Mouse (Mus musculus) MEL (cell line): ENCODE results near the gene Tmem104. TPM values are rescaled to one million over a fixed set of nuclear protein-coding genes. Genes with fewer than 3 reads are reported as not detected.
A peak's percentile ranks its signal among the peaks of the same experiment; 100 is the strongest.

ENCODE experiments used
- DNase-seq: peaks from one replicate; pipeline ENCODE4 v3.0.0; 2011; ENCODE audit warnings: low read depth, low spot score
- H3K27ac ChIP-seq: 2 replicates; pipeline ENCODE4 v1.5.1; 2012; ENCODE audit warnings: low read depth, mild to moderate bottlenecking, control low read depth, low read length, moderate library complexity; ENCODE audit not compliant: control insufficient read depth
- H3K27me3 ChIP-seq, 2 experiments: fragments of 150-350 bp in 1 of 2; sonication (generic) in 1 of 2; 2 replicates each; pipeline ENCODE4 v1.6.1; 2012; ENCODE audit warnings: low read length in 2 of 2, mild to moderate bottlenecking in 2 of 2, improper control_type of control experiment in 1 of 2, moderate library complexity in 1 of 2; ENCODE audit not compliant: insufficient read depth in 2 of 2, control insufficient read depth in 1 of 2
- H3K36me3 ChIP-seq, 2 experiments: 2 replicates each; pipeline ENCODE4 v1.6.1; 2012 to 2014; ENCODE audit warnings: low read length in 2 of 2, improper control_type of control experiment in 1 of 2, inconsistent platforms in 1 of 2, mild to moderate bottlenecking in 1 of 2; ENCODE audit not compliant: insufficient read depth in 2 of 2, control insufficient read depth in 1 of 2
- H3K4me1 ChIP-seq, 2 experiments: fragments of 150-350 bp in 1 of 2; sonication (generic) in 1 of 2; 2 replicates each; pipeline ENCODE4 v1.6.1; 2012; ENCODE audit warnings: low read length in 2 of 2, improper control_type of control experiment in 1 of 2, mild to moderate bottlenecking in 1 of 2; ENCODE audit not compliant: insufficient read depth in 2 of 2, control insufficient read depth in 1 of 2
- H3K4me3 ChIP-seq, 2 experiments: fragments of 150-350 bp in 1 of 2; sonication (generic) in 1 of 2; 2 replicates each; pipeline ENCODE4 v1.5.1; 2012; ENCODE audit warnings: low read depth in 2 of 2, low read length in 2 of 2, mild to moderate bottlenecking in 2 of 2, moderate library complexity in 2 of 2, control low read depth in 1 of 2, improper control_type of control experiment in 1 of 2; ENCODE audit not compliant: control insufficient read depth in 1 of 2, insufficient read depth in 1 of 2
- H3K79me2 ChIP-seq: 2 replicates; pipeline ENCODE4 v1.6.1; 2012; ENCODE audit warnings: mild to moderate bottlenecking, low read length, moderate library complexity; ENCODE audit not compliant: control insufficient read depth, poor library complexity, insufficient read depth
- H3K9ac ChIP-seq: 2 replicates; pipeline ENCODE4 v1.6.1; 2012; ENCODE audit warnings: low read depth, mild to moderate bottlenecking, control low read depth, low read length, moderate library complexity; ENCODE audit not compliant: control insufficient read depth, poor library complexity, severe bottlenecking
- H3K9me3 ChIP-seq: fragments of 150-350 bp; sonication (generic); replicated peaks from 2 replicates; pipeline ENCODE4 v1.6.1; 2012; ENCODE audit warnings: mild to moderate bottlenecking, low read length, improper control_type of control experiment, moderate library complexity; ENCODE audit not compliant: insufficient read depth
- BHLHE40 ChIP-seq: IDR thresholded peaks from 2 replicates; pipeline ENCODE4 v1.6.1; 2012; ENCODE audit warnings: low read depth, mild to moderate bottlenecking, inconsistent platforms, low read length, improper control_type of control experiment, borderline replicate concordance
- CHD1 ChIP-seq: IDR thresholded peaks from 2 replicates; pipeline ENCODE4 v1.6.1; 2012; ENCODE audit warnings: low read depth, mild to moderate bottlenecking, inconsistent platforms, low read length, improper control_type of control experiment
- CTCF ChIP-seq, 3 experiments: IDR thresholded peaks in 2 of 3; conservative IDR thresholded peaks in 1 of 3; 2 replicates each; pipeline ENCODE4 v1.5.1; 2011 to 2012; ENCODE audit warnings: low read length in 3 of 3, low read depth in 2 of 3, mild to moderate bottlenecking in 2 of 3, improper control_type of control experiment in 1 of 3, inconsistent platforms in 1 of 3, mixed read lengths in 1 of 3, moderate library complexity in 1 of 3; ENCODE audit not compliant: control insufficient read depth in 1 of 3, insufficient read depth in 1 of 3, poor library complexity in 1 of 3, severe bottlenecking in 1 of 3
- EP300 ChIP-seq, 2 experiments: IDR thresholded peaks; 2 replicates each; pipeline ENCODE4 v1.6.1; 2011; ENCODE audit warnings: improper control_type of control experiment in 2 of 2, low read length in 2 of 2, low read depth in 1 of 2, mild to moderate bottlenecking in 1 of 2
- HCFC1 ChIP-seq: IDR thresholded peaks from 2 replicates; pipeline ENCODE4 v1.6.1; 2012; ENCODE audit warnings: low read depth, mild to moderate bottlenecking, inconsistent platforms, low read length, improper control_type of control experiment, moderate library complexity
- JUND ChIP-seq: IDR thresholded peaks from 2 replicates; pipeline ENCODE4 v1.6.1; 2011; ENCODE audit warnings: low read depth, mild to moderate bottlenecking, improper control_type of control experiment, low read length
- KAT2A ChIP-seq: conservative IDR thresholded peaks from 2 replicates; pipeline ENCODE4 v1.6.1; 2012; ENCODE audit warnings: low read depth, low read length, improper control_type of control experiment, inconsistent platforms
- MAFK ChIP-seq: IDR thresholded peaks from 2 replicates; pipeline ENCODE4 v1.6.1; 2011; ENCODE audit warnings: low read depth, mild to moderate bottlenecking, low read length, improper control_type of control experiment, borderline replicate concordance
- MAZ ChIP-seq: IDR thresholded peaks from 2 replicates; pipeline ENCODE4 v1.6.1; 2012; ENCODE audit warnings: low read depth, mild to moderate bottlenecking, inconsistent platforms, low read length, improper control_type of control experiment
- MEF2A ChIP-seq: IDR thresholded peaks from 2 replicates; pipeline ENCODE4 v1.6.1; 2014; ENCODE audit warnings: low read depth, mild to moderate bottlenecking, inconsistent platforms, low read length, improper control_type of control experiment; ENCODE audit not compliant: poor library complexity, insufficient replicate concordance, severe bottlenecking; ENCODE audit errors: extremely low read depth
- MXI1 ChIP-seq: IDR thresholded peaks from 2 replicates; pipeline ENCODE4 v1.6.1; 2011; ENCODE audit warnings: mild to moderate bottlenecking, low read depth, low read length, improper control_type of control experiment
- NELFE ChIP-seq: IDR thresholded peaks from 2 replicates; pipeline ENCODE4 v1.6.1; 2011; ENCODE audit warnings: low read depth, low read length, improper control_type of control experiment
- RAD21 ChIP-seq: IDR thresholded peaks from 2 replicates; pipeline ENCODE4 v1.6.1; 2011; ENCODE audit warnings: mild to moderate bottlenecking, low read depth, low read length, improper control_type of control experiment
- RCOR1 ChIP-seq: IDR thresholded peaks from 2 replicates; pipeline ENCODE4 v1.6.1; 2012; ENCODE audit warnings: low read depth, mild to moderate bottlenecking, inconsistent platforms, low read length, improper control_type of control experiment
- TAL1 ChIP-seq: IDR thresholded peaks from 2 replicates; pipeline ENCODE4 v1.6.1; 2012; ENCODE audit warnings: mild to moderate bottlenecking, inconsistent platforms, low read length, moderate library complexity, mixed read lengths
- TBP ChIP-seq: IDR thresholded peaks from 2 replicates; pipeline ENCODE4 v1.8.0; 2011; ENCODE audit warnings: low read depth, low read length, improper control_type of control experiment
- USF1 ChIP-seq: IDR thresholded peaks from 2 replicates; pipeline ENCODE4 v1.6.1; 2014; ENCODE audit warnings: low read depth, mild to moderate bottlenecking, inconsistent platforms, low read length, improper control_type of control experiment, moderate library complexity
- USF2 ChIP-seq, 2 experiments: IDR thresholded peaks; 2 replicates each; pipeline ENCODE4 v1.6.1; 2011 to 2012; ENCODE audit warnings: improper control_type of control experiment in 2 of 2, low read length in 2 of 2, borderline replicate concordance in 1 of 2, inconsistent platforms in 1 of 2, low read depth in 1 of 2, mild to moderate bottlenecking in 1 of 2; ENCODE audit not compliant: insufficient read depth in 1 of 2
- ZC3H11A ChIP-seq: IDR thresholded peaks from 2 replicates; pipeline ENCODE4 v1.6.1; 2012; ENCODE audit warnings: low read depth, mild to moderate bottlenecking, inconsistent platforms, low read length, improper control_type of control experiment
- ZKSCAN1 ChIP-seq: IDR thresholded peaks from 2 replicates; pipeline ENCODE4 v1.6.1; 2012; ENCODE audit warnings: low read depth, mild to moderate bottlenecking, inconsistent platforms, low read length, improper control_type of control experiment, moderate library complexity
- ZNF384 ChIP-seq: IDR thresholded peaks from 2 replicates; pipeline ENCODE4 v1.6.1; 2012; ENCODE audit warnings: low read depth, mild to moderate bottlenecking, inconsistent platforms, low read length, improper control_type of control experiment
- polyA plus RNA-seq, 2 experiments: library from polyadenylated mRNA; stranded (reverse) in 1 of 2; unstranded in 1 of 2; fragments of >175 nt in 1 of 2; fragments of >200 nt in 1 of 2; gene quantifications; 2 replicates each; pipeline versions ENCODE4 v1.2.1 to v1.2.4; 2012; ENCODE audit warnings: low replicate concordance in 2 of 2, low read depth in 1 of 2; ENCODE audit not compliant: insufficient read length in 2 of 2, insufficient read depth in 1 of 2, missing spikeins in 1 of 2
- total RNA-seq: library from RNA; depleted of rRNA; stranded (reverse); fragments of 300-350 nt; gene quantifications from 2 replicates; pipeline ENCODE4 v1.2.3, GENCODE M21; 2012

The Tmem104 gene
- total and polyA plus RNA-seq, 3 experiments, result 21.9 to 24.8 TPM; not detected in 1

- H3K9me3 ChIP-seq, result no peaks in the 10 kb centered on the region
- TF ChIP-seq MAFK (peak; percentile 25; the same call in 1 of the 2 replicates), HCFC1 (no peak), ZC3H11A (no peak), TBP (no peak)
- no peak overlapping the region for H3K4me3 ChIP-seq
- peak; percentile 51 for DNase-seq
- H3K36me3 ChIP-seq, result peaks cover 2 to 8% of the 10 kb centered on the region in 2 experiments; a peak in 3 of 4 replicates
- H3K9ac ChIP-seq, result no peak overlapping the region
- peaks cover 7% of the 10 kb centered on the region for H3K79me2 ChIP-seq
- no peak overlapping the region for H3K27ac ChIP-seq
- H3K4me1 ChIP-seq, result no peaks in the 10 kb centered on the region; a peak in 1 of 4 replicates
- H3K27me3 ChIP-seq, result no peaks in the 10 kb centered on the region
Measured at GRCm38 (mm10) chr11:115172825-115173287, 14.4 kb upstream of the Tmem104 start.

- H3K79me2 ChIP-seq, result peaks cover 7% of the 10 kb centered on the region; the same call in 1 of the 2 replicates
- no peaks in the 10 kb centered on the region; a peak in 1 of 4 replicates for H3K4me1 ChIP-seq
- no peaks in the 10 kb centered on the region for H3K27me3 ChIP-seq
- H3K27ac ChIP-seq, result no peak overlapping the region
- TF ChIP-seq USF2 (IDR thresholded peaks at IDR 0.05; ENCODE audit: borderline replicate concordance in 1 of 2, insufficient read depth in 1 of 2, low read depth in 1 of 2, low read length in 2 of 2) (no peak), EP300 (IDR thresholded peaks at IDR 0.05; ENCODE audit: low read depth in 1 of 2, low read length in 2 of 2) (no peak), ZKSCAN1 (no peak), RAD21 (no peak), USF1 (no peak), KAT2A (no peak), ZC3H11A (no peak), MXI1 (no peak), CHD1 (no peak), MAZ (no peak), TAL1 (no peak), ZNF384 (no peak), JUND (no peak), CTCF (IDR thresholded peaks at IDR 0.05 in 2 of 3, conservative IDR thresholded peaks at IDR 0.05 in 1 of 3; ENCODE audit: control insufficient read depth in 1 of 3, insufficient read depth in 1 of 3, low read depth in 2 of 3, low read length in 3 of 3, poor library complexity in 1 of 3, severe bottlenecking in 1 of 3) (no peak), BHLHE40 (no peak), NELFE (no peak), MEF2A (no peak), RCOR1 (no peak)
- DNase-seq, result no peak
- H3K9ac ChIP-seq, result no peak overlapping the region
- no peaks in the 10 kb centered on the region for H3K9me3 ChIP-seq
- peaks cover 2 to 10% of the 10 kb centered on the region in 2 experiments; a peak in 3 of 4 replicates for H3K36me3 ChIP-seq
- H3K4me3 ChIP-seq, result no peak overlapping the region
Measured at GRCm38 (mm10) chr11:115173549-115174339, 13.5 kb upstream of the Tmem104 start.
